ENCODE assay signal across 33 mouse cellular contexts in genomic region chr1:86056284-86056683, GRCm38 (mm10). TPM values are rescaled to one million over a fixed set of nuclear protein-coding genes. Genes with fewer than 3 reads are reported as not detected.
DNase-seq lines count a peak whose midpoint lies in the region; ATAC-seq lines count a peak whose summit lies in the region.
"Had no signal": no experiment of that assay in that cellular context is flagged by ENCODE, and none has a peak within 500 bp of the region (broad histone marks: within the 10 kb centered on the region; RNA-seq: fewer than 3 reads in every experiment).

No protein-coding gene starts in this region.

- H3K27ac ChIP-seq in intestine, embryonic 15.5 days: no peak overlapping the region
- peak overlapping the region; percentile 82 for H3K27ac ChIP-seq in liver, embryonic 15.5 days (replicated peaks)
- H3K27ac ChIP-seq in stomach, embryonic 16.5 days (ENCODE audit: low read length): peak overlapping the region; percentile 3; the same call in 1 of the 2 replicates
- H3K27ac ChIP-seq in heart, embryonic 10.5 days: no peak overlapping the region
- H3K27ac ChIP-seq: embryonic facial prominence, embryonic 10.5 days; forebrain, embryonic 15.5 days; heart, embryonic 13.5 days; hindbrain, embryonic 14.5 days; kidney, postnatal 0 days; midbrain, embryonic 13.5 days; neural tube, embryonic 12.5 days had no signal

- H3K9ac ChIP-seq in intestine, embryonic 15.5 days: no peak overlapping the region
- H3K9ac ChIP-seq in liver, embryonic 15.5 days: no peak overlapping the region
- H3K9ac ChIP-seq in stomach, embryonic 16.5 days (ENCODE audit: low read length): no peak overlapping the region
- H3K9ac ChIP-seq: forebrain, embryonic 15.5 days; heart, embryonic 13.5 days; hindbrain, embryonic 14.5 days; midbrain, embryonic 13.5 days; neural tube, embryonic 12.5 days had no signal

- DNase-seq in liver: peak; percentile 50
- DNase-seq in layer of hippocampus, adult 11-12 months (ENCODE audit: low spot score): no peak
- DNase-seq in heart, embryonic 10.5 days (ENCODE audit: low spot score): no peak
- DNase-seq in heart, postnatal 10 days: no peak
- DNase-seq: adrenal gland, adult 8-10 months; cerebellum, adult 8-10 months; gastrocnemius, postnatal 25 days; heart, adult 18-20 months; kidney, adult 11 months; lung, adult 2 months; lung, postnatal 14 days; retina, postnatal 1 day; right cerebral cortex, postnatal 25 days; thymus, adult 2 months; thymus, postnatal 4 days had no signal

- no peak overlapping the region for H3K4me3 ChIP-seq in intestine, embryonic 15.5 days (replicated peaks)
- H3K4me3 ChIP-seq in liver, embryonic 15.5 days (replicated peaks): no peak overlapping the region
- no peak overlapping the region for H3K4me3 ChIP-seq in stomach, embryonic 16.5 days (replicated peaks; ENCODE audit: low read length)
- H3K4me3 ChIP-seq in heart, embryonic 10.5 days: no peak overlapping the region
- H3K4me3 ChIP-seq: embryonic facial prominence, embryonic 10.5 days; forebrain, embryonic 15.5 days; heart, embryonic 13.5 days; megakaryocyte, embryonic 14.5 days; midbrain, embryonic 13.5 days; neural tube, embryonic 12.5 days had no signal

- WGBS in intestine, embryonic 15.5 days: 73% methylated on average over 4 of the region's 4 CpGs
- WGBS in liver, embryonic 15.5 days (ENCODE audit: insufficient replicate concordance): 67% methylated on average over 4 of the region's 4 CpGs
- 74% methylated on average over 4 of the region's 4 CpGs for WGBS in stomach, embryonic 16.5 days
- WGBS in heart, embryonic 10.5 days: 83% methylated on average over 4 of the region's 4 CpGs

- ATAC-seq in intestine, embryonic 15.5 days: peak; percentile 48
- peak; percentile 81 for ATAC-seq in liver, embryonic 15.5 days (ENCODE audit: insufficient read depth)
- peak; percentile 67 for ATAC-seq in stomach, embryonic 16.5 days (ENCODE audit: insufficient read depth, low FRiP score)
- ATAC-seq: forebrain, embryonic 15.5 days; midbrain, embryonic 13.5 days had no signal

- H3K9me3 ChIP-seq in intestine, embryonic 15.5 days: no peaks in the 10 kb centered on the region
- no peaks in the 10 kb centered on the region for H3K9me3 ChIP-seq in liver, embryonic 15.5 days (replicated peaks)
- no peaks in the 10 kb centered on the region for H3K9me3 ChIP-seq in stomach, embryonic 16.5 days (replicated peaks; ENCODE audit: control insufficient read depth, low read length)
- H3K9me3 ChIP-seq in heart, embryonic 10.5 days: no peaks in the 10 kb centered on the region
- H3K9me3 ChIP-seq: embryonic facial prominence, embryonic 10.5 days; forebrain, embryonic 15.5 days; heart, embryonic 13.5 days; megakaryocyte, embryonic 14.5 days; midbrain, embryonic 13.5 days; neural tube, embryonic 12.5 days had no signal

- H3K4me1 ChIP-seq in intestine, embryonic 15.5 days (replicated peaks): peaks cover 3% of the 10 kb centered on the region; the same call in 1 of the 2 replicates
- peaks cover 24% of the 10 kb centered on the region for H3K4me1 ChIP-seq in liver, embryonic 15.5 days (replicated peaks)
- peaks cover 3% of the 10 kb centered on the region; the same call in 1 of the 2 replicates for H3K4me1 ChIP-seq in stomach, embryonic 16.5 days (ENCODE audit: control insufficient read depth, insufficient read depth, low read length)
- no peaks in the 10 kb centered on the region for H3K4me1 ChIP-seq in heart, embryonic 10.5 days

- H3K4me2 ChIP-seq in intestine, embryonic 15.5 days (replicated peaks): no peak overlapping the region
- H3K4me2 ChIP-seq in liver, embryonic 15.5 days: no peak overlapping the region; the same call in 1 of the 2 replicates
- no peak overlapping the region for H3K4me2 ChIP-seq in stomach, embryonic 16.5 days (ENCODE audit: low read depth, low read length)
- H3K4me2 ChIP-seq: forebrain, embryonic 15.5 days; heart, embryonic 13.5 days; hindbrain, embryonic 14.5 days; midbrain, embryonic 13.5 days; neural tube, embryonic 12.5 days had no signal

- intact Hi-C loops in heart, postnatal 10 days (cut with DNase I): no loop called here

- H3K36me3 ChIP-seq in intestine, embryonic 15.5 days: no peaks in the 10 kb centered on the region
- H3K36me3 ChIP-seq in liver, embryonic 15.5 days (replicated peaks): no peaks in the 10 kb centered on the region
- no peaks in the 10 kb centered on the region for H3K36me3 ChIP-seq in stomach, embryonic 16.5 days (ENCODE audit: control insufficient read depth, insufficient read depth, low read length)
- no peaks in the 10 kb centered on the region for H3K36me3 ChIP-seq in heart, embryonic 10.5 days
- H3K36me3 ChIP-seq: embryonic facial prominence, embryonic 10.5 days; forebrain, embryonic 15.5 days; heart, embryonic 13.5 days; midbrain, embryonic 13.5 days; neural tube, embryonic 12.5 days had no signal

- H3K27me3 ChIP-seq in intestine, embryonic 15.5 days (replicated peaks): no peaks in the 10 kb centered on the region
- no peaks in the 10 kb centered on the region for H3K27me3 ChIP-seq in liver, embryonic 15.5 days
- H3K27me3 ChIP-seq in stomach, embryonic 16.5 days (ENCODE audit: control insufficient read depth, insufficient read depth, low read length): no peaks in the 10 kb centered on the region
- no peaks in the 10 kb centered on the region for H3K27me3 ChIP-seq in heart, embryonic 10.5 days (ENCODE audit: insufficient read depth, poor library complexity, severe bottlenecking)
- H3K27me3 ChIP-seq: forebrain, embryonic 15.5 days; heart, embryonic 13.5 days; midbrain, embryonic 13.5 days; neural tube, embryonic 12.5 days had no signal

RNA-seq across cellular contexts. Expression of gene Psmd1, which starts 7.9 kb away (rescaled TPM):
- polyA plus RNA-seq in intestine, embryonic 15.5 days (2015; fragmentation: Nextera tagmentation; extraction: Ambion mirVana): 143 and 152 TPM in 2 replicates
- polyA plus RNA-seq in liver, embryonic 15.5 days (2015; fragmentation: Nextera tagmentation; extraction: Ambion mirVana): 88.6 and 90.5 TPM in 2 replicates
- 150 and 154 TPM in 2 replicates for polyA plus RNA-seq in stomach, embryonic 16.5 days (2015; fragmentation: Nextera tagmentation; extraction: Ambion mirVana)
- polyA plus RNA-seq in heart, embryonic 10.5 days (2016; fragmentation: Nextera tagmentation; extraction: Ambion mirVana): 191 and 198 TPM in 2 replicates
- 100 to 1,000 TPM; 113 to 118 TPM for total RNA-seq in heart, postnatal 10 days (2021)

RNA-seq across cellular contexts. Expression of gene 2810459M11Rik, which starts 10.6 kb away (rescaled TPM):
- polyA plus RNA-seq in intestine, embryonic 15.5 days (2015; fragmentation: Nextera tagmentation; extraction: Ambion mirVana): 5.2 and 6.1 TPM in 2 replicates
- polyA plus RNA-seq in liver, embryonic 15.5 days (2015; fragmentation: Nextera tagmentation; extraction: Ambion mirVana): 24.0 and 28.1 TPM in 2 replicates
- polyA plus RNA-seq in stomach, embryonic 16.5 days (2015; fragmentation: Nextera tagmentation; extraction: Ambion mirVana): 3.3 TPM in 2 replicates
- 1.1 and 4.7 TPM in 2 replicates for polyA plus RNA-seq in heart, embryonic 10.5 days (2016; fragmentation: Nextera tagmentation; extraction: Ambion mirVana)
- total RNA-seq in heart, postnatal 10 days (2021): not detected
- total RNA-seq: gastrocnemius, postnatal 25 days; heart, adult 18-20 months; heart, postnatal 25 days; MEL had no signal
- polyA plus RNA-seq: C2C12; spleen, adult 2 months had no signal

RNA-seq across cellular contexts. Expression of gene Spata3, which starts 39.7 kb away (rescaled TPM):
- not detected in 2 replicates for polyA plus RNA-seq in intestine, embryonic 15.5 days (2015; fragmentation: Nextera tagmentation; extraction: Ambion mirVana)
- polyA plus RNA-seq in liver, embryonic 15.5 days (2015; fragmentation: Nextera tagmentation; extraction: Ambion mirVana): 0.24 and 0.26 TPM in 2 replicates
- not detected in 2 replicates for polyA plus RNA-seq in stomach, embryonic 16.5 days (2015; fragmentation: Nextera tagmentation; extraction: Ambion mirVana)
- polyA plus RNA-seq in heart, embryonic 10.5 days (2016; fragmentation: Nextera tagmentation; extraction: Ambion mirVana): not detected in 2 replicates
- total RNA-seq in heart, postnatal 10 days (2021): not detected
- total RNA-seq: adrenal gland, adult 8-10 months; gastrocnemius, postnatal 25 days; heart, adult 18-20 months; heart, postnatal 25 days; MEL had no signal
- polyA plus RNA-seq: C2C12; embryonic facial prominence, embryonic 10.5 days; heart, embryonic 13.5 days; large intestine, adult 2 months; limb, embryonic 11.5 days; midbrain, embryonic 13.5 days; neural tube, embryonic 12.5 days; spleen, adult 2 months had no signal

RNA-seq across cellular contexts. Expression of gene Htr2b, which starts 55.5 kb away (rescaled TPM):
- polyA plus RNA-seq in intestine, embryonic 15.5 days (2015; fragmentation: Nextera tagmentation; extraction: Ambion mirVana): 2.0 and 2.3 TPM in 2 replicates
- 0.07 and 0.15 TPM in 2 replicates for polyA plus RNA-seq in liver, embryonic 15.5 days (2015; fragmentation: Nextera tagmentation; extraction: Ambion mirVana)
- polyA plus RNA-seq in stomach, embryonic 16.5 days (2015; fragmentation: Nextera tagmentation; extraction: Ambion mirVana): 0.82 and 0.98 TPM in 2 replicates
- 0.40 and 0.51 TPM in 2 replicates for polyA plus RNA-seq in heart, embryonic 10.5 days (2016; fragmentation: Nextera tagmentation; extraction: Ambion mirVana)
- total RNA-seq in heart, postnatal 10 days (2021): under 1 TPM in 1 of 2 experiments, not detected in 1; 0.35 TPM
- total RNA-seq: layer of hippocampus, postnatal 25 days had no signal
- polyA plus RNA-seq: spleen, adult 2 months had no signal

Comparison
In these comparisons a context has a peak if more than half of its experiments do, and no peak if none do; other contexts are left out.
1. H3K27ac ChIP-seq: peak in liver, embryonic 15.5 days (single experiment) and stomach, embryonic 16.5 days (single experiment); none in intestine, embryonic 15.5 days (single experiment) and heart, embryonic 10.5 days (single experiment).
2. Peak in every context shown above with its lines, with median percentiles within 50 percentile points of each other: ATAC-seq.